Mouse (Mus musculus) embryonic facial prominence, embryonic 13.5 days (tissue): ENCODE measurements at regions not wholly inside any gene's neighbourhood (a gene's known extent, or its start where the extent isn't known, plus 50 kb on each side); places are given as distances from the start of the nearest gene placed in this dataset.

Source experiments
- ATAC-seq: fragments of 200-750 bp; cut with Nextera tagmentation; 2 replicates; pipeline ENCODE4 v1.8.0; 2017; ENCODE audit warnings: low read depth; ENCODE audit not compliant: insufficient number of reproducible peaks, insufficient read depth, low FRiP score, low TSS enrichment
- H3K27ac ChIP-seq: fragments of 300-500 bp; sonication (generic); 2 replicates; pipeline ENCODE4 v1.5.1; 2015; ENCODE audit warnings: moderate library complexity, mild to moderate bottlenecking, inconsistent platforms
- H3K27me3 ChIP-seq: fragments of 300-500 bp; sonication (generic); 2 replicates; pipeline ENCODE4 v1.6.1; 2015; ENCODE audit warnings: mild to moderate bottlenecking, inconsistent platforms
- H3K36me3 ChIP-seq: fragments of 300-500 bp; sonication (generic); 2 replicates; pipeline ENCODE4 v1.6.1; 2015; ENCODE audit warnings: mild to moderate bottlenecking, inconsistent platforms
- H3K4me1 ChIP-seq: fragments of 300-500 bp; sonication (generic); 2 replicates; pipeline ENCODE4 v1.6.1; 2015; ENCODE audit warnings: inconsistent platforms
- H3K4me2 ChIP-seq: fragments of 300-500 bp; sonication (generic); 2 replicates; pipeline ENCODE4 v1.6.1; 2015; ENCODE audit warnings: moderate library complexity, mild to moderate bottlenecking, inconsistent platforms
- H3K4me3 ChIP-seq: fragments of 300-500 bp; sonication (generic); 2 replicates; pipeline ENCODE4 v1.5.1; 2015; ENCODE audit warnings: mild to moderate bottlenecking, inconsistent platforms
- H3K9ac ChIP-seq: fragments of 300-500 bp; sonication (generic); 2 replicates; pipeline ENCODE4 v1.6.1; 2015; ENCODE audit warnings: mild to moderate bottlenecking, inconsistent platforms
- H3K9me3 ChIP-seq: fragments of 300-500 bp; sonication (generic); 2 replicates; pipeline ENCODE4 v1.6.1; 2016; ENCODE audit warnings: inconsistent platforms
- WGBS: fragments of 180-500 bp; shearing (Covaris S2); methylation state at CpG from one replicate; pipeline ENCODE4 v1.1.7; 2015; ENCODE audit warnings: mixed read lengths; 5-methylcytosine and 5-hydroxymethylcytosine counted together

GRCm38 (mm10) chr7:130064500-130064899, 455.7 kb downstream of the Ate1 start:
- Histone ChIP-seq H3K27ac (no peak overlapping the region), H3K9ac (no peak overlapping the region), H3K9me3 (no peaks in the 10 kb centered on the region), H3K36me3 (no peaks in the 10 kb centered on the region), H3K27me3 (no peaks in the 10 kb centered on the region), H3K4me3 (no peak overlapping the region), H3K4me2 (no peak overlapping the region), H3K4me1 (peaks cover 27% of the 10 kb centered on the region)
- no peak for ATAC-seq
- 23% methylated on average over 7 of the region's 7 CpGs for WGBS

DNA sequence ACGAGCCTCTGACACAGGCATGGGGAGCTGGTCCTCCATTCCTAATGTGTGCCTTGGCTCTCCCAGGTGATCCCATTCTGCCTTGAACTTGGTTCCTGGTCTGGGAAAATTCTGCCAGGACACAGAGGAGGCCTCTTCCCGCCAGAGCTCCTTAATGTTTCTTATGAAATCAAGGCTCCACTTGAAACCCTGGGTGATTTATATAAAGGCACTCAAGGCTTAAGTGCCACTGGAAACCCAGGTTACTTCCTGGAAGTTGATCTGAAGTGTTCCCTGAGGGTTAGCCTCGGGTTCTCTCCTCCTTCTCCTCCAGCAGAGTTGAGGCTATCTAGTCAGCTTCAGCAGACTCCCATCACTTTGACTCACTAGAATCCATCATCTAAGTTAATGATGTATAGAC, 451.9 kb downstream of the Ate1 start:
- Histone ChIP-seq H3K9me3 (no peaks in the 10 kb centered on the region), H3K9ac (no peak overlapping the region), H3K27ac (no peak overlapping the region), H3K27me3 (no peaks in the 10 kb centered on the region), H3K4me2 (no peak overlapping the region), H3K4me1 (peaks cover 8% of the 10 kb centered on the region), H3K36me3 (no peaks in the 10 kb centered on the region), H3K4me3 (no peak overlapping the region)
- 66% methylated on average over 3 of the region's 3 CpGs for WGBS
- ATAC-seq, result no peak

- 38% methylated on average over 11 of the region's 11 CpGs for WGBS
Measured at GRCm38 (mm10) chr7:130073388-130073787, 446.8 kb downstream of the Ate1 start.

GRCm38 (mm10) chr7:130073890-130074819, 446.0 kb downstream of the Ate1 start:
- H3K36me3 ChIP-seq, result no peaks in the 10 kb centered on the region
- peak overlapping the region; percentile 63 for H3K4me2 ChIP-seq
- peak overlapping the region; percentile 34 for H3K4me3 ChIP-seq
- H3K9me3 ChIP-seq, result no peaks in the 10 kb centered on the region
- H3K27ac ChIP-seq, result peak overlapping the region; percentile 92
- 7% methylated on average over 27 of the region's 27 CpGs for WGBS
- H3K9ac ChIP-seq, result peak overlapping the region; percentile 58
- H3K4me1 ChIP-seq, result peaks cover 17% of the 10 kb centered on the region
- no peak for ATAC-seq
- H3K27me3 ChIP-seq, result no peaks in the 10 kb centered on the region

More at GRCm38 (mm10) chr7:130073388-130073787, 446.8 kb downstream of the Ate1 start:
- Histone ChIP-seq H3K4me3 (peak overlapping the region; percentile 34; the same call in 1 of the 2 replicates), H3K36me3 (no peaks in the 10 kb centered on the region), H3K27me3 (no peaks in the 10 kb centered on the region), H3K9ac (no peak overlapping the region), H3K9me3 (no peaks in the 10 kb centered on the region), H3K4me2 (peak overlapping the region; percentile 63), H3K4me1 (peaks cover 17% of the 10 kb centered on the region), H3K27ac (peak overlapping the region; percentile 92)
- no peak for ATAC-seq

DNA sequence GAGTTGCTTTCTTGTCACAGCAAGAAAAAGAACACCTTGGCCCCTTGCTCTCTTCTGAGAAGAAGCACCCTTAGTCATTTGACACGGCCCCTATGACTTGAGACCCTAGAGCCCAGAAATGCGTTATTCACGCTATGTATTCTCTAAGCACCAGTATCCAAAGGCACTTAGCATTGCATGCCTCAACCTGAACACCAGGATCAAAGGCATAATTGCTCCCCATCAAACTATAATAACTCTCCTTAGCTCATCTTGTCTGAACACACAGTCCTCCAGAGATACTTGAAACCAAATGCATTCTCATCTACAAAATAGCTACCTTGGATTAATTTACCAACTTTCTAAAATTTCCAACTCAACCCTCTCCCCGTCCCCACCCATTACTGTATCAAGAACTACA, 437.5 kb downstream of the Ate1 start:
- H3K4me1 ChIP-seq, result peaks cover 9% of the 10 kb centered on the region
- 60% methylated on average over 4 of the region's 4 CpGs for WGBS
- no peak overlapping the region for H3K4me3 ChIP-seq
- H3K27ac ChIP-seq, result peak overlapping the region; percentile 74; the same call in 1 of the 2 replicates
- ATAC-seq, result no peak
- H3K9me3 ChIP-seq, result no peaks in the 10 kb centered on the region
- H3K27me3 ChIP-seq, result no peaks in the 10 kb centered on the region
- no peak overlapping the region for H3K9ac ChIP-seq
- no peaks in the 10 kb centered on the region for H3K36me3 ChIP-seq
- no peak overlapping the region for H3K4me2 ChIP-seq

- Histone ChIP-seq H3K9ac (no peak overlapping the region), H3K27me3 (no peaks in the 10 kb centered on the region), H3K36me3 (no peaks in the 10 kb centered on the region), H3K9me3 (no peaks in the 10 kb centered on the region), H3K4me3 (no peak overlapping the region), H3K4me2 (no peak overlapping the region), H3K27ac (no peak overlapping the region), H3K4me1 (peaks cover 9% of the 10 kb centered on the region)
- no peak for ATAC-seq
Measured at GRCm38 (mm10) chr7:130085706-130086105, 434.5 kb downstream of the Ate1 start.

- no peak overlapping the region for H3K4me3 ChIP-seq
- 83% methylated on average over 8 of the region's 8 CpGs for WGBS
- ATAC-seq, result no peak
Measured at GRCm38 (mm10) chr7:130089896-130090610, 430.1 kb downstream of the Ate1 start.

DNA sequence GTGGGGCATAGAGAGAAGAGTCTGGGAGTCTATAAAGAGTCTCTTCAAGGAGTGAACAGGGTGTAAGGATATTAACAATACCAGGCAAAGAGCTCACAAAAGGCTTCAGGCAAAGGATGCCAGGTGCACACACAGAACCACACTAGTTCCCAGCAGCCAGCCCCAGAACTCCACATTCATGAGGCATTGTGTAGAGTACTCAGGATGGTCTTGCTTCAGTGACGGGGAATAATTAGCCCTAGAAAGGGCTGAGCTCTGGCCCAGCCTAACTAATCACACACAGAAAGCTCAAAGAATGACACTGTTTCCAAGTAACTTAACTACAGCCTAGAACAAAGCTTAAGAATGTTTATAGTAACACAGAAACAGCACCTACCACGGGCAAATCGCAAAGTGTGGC, 428.2 kb downstream of the Ate1 start:
- 36% methylated on average over 3 of the region's 3 CpGs for WGBS
- Histone ChIP-seq H3K36me3 (no peaks in the 10 kb centered on the region), H3K27me3 (no peaks in the 10 kb centered on the region), H3K4me3 (no peak overlapping the region), H3K4me1 (peaks cover 3% of the 10 kb centered on the region; the same call in 1 of the 2 replicates), H3K4me2 (no peak overlapping the region), H3K27ac (no peak overlapping the region), H3K9ac (no peak overlapping the region), H3K9me3 (no peaks in the 10 kb centered on the region)
- ATAC-seq, result no peak

More at GRCm38 (mm10) chr7:130089896-130090610, 430.1 kb downstream of the Ate1 start:
- Histone ChIP-seq H3K4me1 (peaks cover 2% of the 10 kb centered on the region; the same call in 1 of the 2 replicates), H3K27me3 (no peaks in the 10 kb centered on the region), H3K27ac (no peak overlapping the region), H3K36me3 (no peaks in the 10 kb centered on the region), H3K9me3 (no peaks in the 10 kb centered on the region), H3K9ac (no peak overlapping the region), H3K4me2 (no peak overlapping the region)

GRCm38 (mm10) chr7:130095141-130095540, 425.0 kb downstream of the Ate1 start:
- H3K4me3 ChIP-seq, result no peak overlapping the region
- no peaks in the 10 kb centered on the region for H3K27me3 ChIP-seq
- ATAC-seq, result no peak
- no peaks in the 10 kb centered on the region for H3K9me3 ChIP-seq
- no peak overlapping the region for H3K9ac ChIP-seq
- H3K4me1 ChIP-seq, result peaks cover 3% of the 10 kb centered on the region; the same call in 1 of the 2 replicates
- WGBS, result 53% methylated on average over 4 of the region's 4 CpGs
- peak overlapping the region; percentile 36 for H3K27ac ChIP-seq
- no peak overlapping the region for H3K4me2 ChIP-seq
- H3K36me3 ChIP-seq, result no peaks in the 10 kb centered on the region

GRCm38 (mm10) chr7:130098606-130099005, 421.6 kb downstream of the Ate1 start:
- Histone ChIP-seq H3K27me3 (no peaks in the 10 kb centered on the region), H3K9ac (no peak overlapping the region), H3K36me3 (no peaks in the 10 kb centered on the region), H3K9me3 (no peaks in the 10 kb centered on the region), H3K4me3 (no peak overlapping the region), H3K27ac (no peak overlapping the region), H3K4me1 (peaks cover 3% of the 10 kb centered on the region; the same call in 1 of the 2 replicates), H3K4me2 (no peak overlapping the region)
- no peak for ATAC-seq
- WGBS, result 87% methylated on average over 10 of the region's 10 CpGs

- H3K4me3 ChIP-seq, result no peak overlapping the region
- 66% methylated on average over 5 of the region's 5 CpGs for WGBS
- H3K27ac ChIP-seq, result no peak overlapping the region
- H3K36me3 ChIP-seq, result no peaks in the 10 kb centered on the region
- H3K9me3 ChIP-seq, result no peaks in the 10 kb centered on the region
- no peak for ATAC-seq
- peaks cover 10% of the 10 kb centered on the region; the same call in 1 of the 2 replicates for H3K4me1 ChIP-seq
- no peak overlapping the region for H3K4me2 ChIP-seq
- H3K27me3 ChIP-seq, result no peaks in the 10 kb centered on the region
- no peak overlapping the region for H3K9ac ChIP-seq
Measured at GRCm38 (mm10) chr7:130102671-130103070, 417.5 kb downstream of the Ate1 start.
